Mouse (Mus musculus) spleen, adult 2 months (tissue): ENCODE measurements around the gene Tpm1. TPM values are rescaled to one million over a fixed set of nuclear protein-coding genes. Genes with fewer than 3 reads are reported as not detected.
A peak's percentile ranks its signal among the peaks of the same experiment; 100 is the strongest.

Experiments
- DNase-seq, 2 experiments: peaks; one replicate each; pipeline versions ENCODE4 v3.0.0 to v3.0.0-alpha.2; 2012 to 2021; ENCODE audit warnings: low spot score in 2 of 2, low read depth in 1 of 2
- H3K27ac ChIP-seq: fragments of 200-500 bp; 2 replicates; pipeline ENCODE4 v1.5.1; 2012; ENCODE audit warnings: low read length, inconsistent platforms; ENCODE audit not compliant: insufficient read depth
- H3K27me3 ChIP-seq: fragments of 200-500 bp; 2 replicates; pipeline ENCODE4 v1.6.1; 2012; ENCODE audit warnings: mild to moderate bottlenecking, moderate library complexity, low read length, inconsistent platforms; ENCODE audit not compliant: control insufficient read depth, insufficient read depth
- H3K36me3 ChIP-seq: fragments of 200-500 bp; 2 replicates; pipeline ENCODE4 v1.6.1; 2012; ENCODE audit warnings: mild to moderate bottlenecking, low read length, inconsistent platforms; ENCODE audit not compliant: control insufficient read depth, insufficient read depth
- H3K4me1 ChIP-seq: fragments of 200-500 bp; 2 replicates; pipeline ENCODE4 v1.6.1; 2011; ENCODE audit warnings: inconsistent platforms; ENCODE audit not compliant: control insufficient read depth, insufficient read depth, insufficient read length
- H3K4me3 ChIP-seq: fragments of 200-500 bp; 2 replicates; pipeline ENCODE4 v1.5.1; 2011; ENCODE audit warnings: mild to moderate bottlenecking, inconsistent platforms; ENCODE audit not compliant: insufficient read depth, insufficient read length; ENCODE audit errors: extremely low read depth
- CTCF ChIP-seq: fragments of 200-500 bp; IDR thresholded peaks from 2 replicates; pipeline ENCODE4 v1.5.1; 2011; ENCODE audit warnings: mild to moderate bottlenecking, inconsistent platforms; ENCODE audit not compliant: insufficient read depth, insufficient read length, insufficient replicate concordance; ENCODE audit errors: extremely low read depth
- POLR2A ChIP-seq: fragments of 200-500 bp; IDR thresholded peaks from 2 replicates; pipeline ENCODE4 v1.6.1; 2011; ENCODE audit warnings: low read depth, low read length, inconsistent platforms
- WGBS: fragments of 180-500 bp; shearing (Covaris S2); methylation state at CpG from one replicate; pipeline ENCODE4 v1.1.7; 2018; 5-methylcytosine and 5-hydroxymethylcytosine counted together
- polyA plus RNA-seq: library from polyadenylated mRNA; depleted of rRNA; stranded (reverse); fragments of >200 nt; gene quantifications from 2 replicates; pipeline ENCODE4 v1.2.3, GENCODE M21; 2012; rRNA removed

Tpm1 gene
- 39.0 and 54.2 TPM in 2 replicates for polyA plus RNA-seq

- H3K36me3 ChIP-seq: no peaks in the 10 kb centered on the region
- peaks cover 14% of the 10 kb centered on the region for H3K4me1 ChIP-seq
- peak within 1 kb of the TSS; percentile 22; the same call in 1 of the 2 replicates for H3K27ac ChIP-seq
- H3K27me3 ChIP-seq: peaks cover 31% of the 10 kb centered on the region
- WGBS: 3% methylated on average over 49 of the region's 51 CpGs
- DNase-seq: peak in 1 of 2 experiments; percentile 21
- TF ChIP-seq CTCF (no peak), POLR2A (no peak)
- H3K4me3 ChIP-seq: peak within 1 kb of the TSS; percentile 50
Measured at GRCm38 (mm10) chr9:67049086-67049824, at the start of gene Tpm1. Gene Tpm1, minus strand, starts transcription at chr9:67049406.

GRCm38 (mm10) chr9:67094371-67094770 lies 45.2 kb upstream of the Tpm1 start:
- no peak overlapping the region for H3K27ac ChIP-seq
- no peaks in the 10 kb centered on the region for H3K36me3 ChIP-seq
- no peak for DNase-seq
- WGBS: 91% methylated on average over 2 of the region's 2 CpGs
- no peaks in the 10 kb centered on the region for H3K4me1 ChIP-seq
- no peak overlapping the region for H3K4me3 ChIP-seq
- TF ChIP-seq POLR2A (no peak), CTCF (no peak)
- no peaks in the 10 kb centered on the region for H3K27me3 ChIP-seq

- Histone ChIP-seq H3K27me3 (no peaks in the 10 kb centered on the region), H3K36me3 (no peaks in the 10 kb centered on the region), H3K4me1 (no peaks in the 10 kb centered on the region), H3K4me3 (no peak overlapping the region), H3K27ac (no peak overlapping the region)
- TF ChIP-seq POLR2A: no peak
- TF ChIP-seq CTCF: no peak
- no peak for DNase-seq
- 92% methylated on average over 4 of the region's 4 CpGs for WGBS
Measured at GRCm38 (mm10) chr9:67092210-67092609, 43.0 kb upstream of the Tpm1 start.

GRCm38 (mm10) chr9:67091598-67091997 lies 42.4 kb upstream of the Tpm1 start:
- no peaks in the 10 kb centered on the region for H3K27me3 ChIP-seq
- H3K36me3 ChIP-seq: no peaks in the 10 kb centered on the region
- H3K27ac ChIP-seq: no peak overlapping the region
- 71% methylated on average over 7 of the region's 7 CpGs for WGBS
- no peak for TF ChIP-seq CTCF
- TF ChIP-seq POLR2A: no peak
- H3K4me3 ChIP-seq: no peak overlapping the region
- DNase-seq: no peak
- H3K4me1 ChIP-seq: no peaks in the 10 kb centered on the region

GRCm38 (mm10) chr9:67091151-67091550 lies 41.9 kb upstream of the Tpm1 start:
- Histone ChIP-seq H3K4me1 (no peaks in the 10 kb centered on the region), H3K4me3 (no peak overlapping the region), H3K27ac (no peak overlapping the region), H3K27me3 (no peaks in the 10 kb centered on the region), H3K36me3 (no peaks in the 10 kb centered on the region)
- TF ChIP-seq POLR2A: no peak
- no peak for TF ChIP-seq CTCF
- no peak for DNase-seq
- WGBS: 97% methylated on average over 11 of the region's 11 CpGs

- 78% methylated on average over 1 of the region's 1 CpGs for WGBS
- Histone ChIP-seq H3K27me3 (no peaks in the 10 kb centered on the region), H3K4me1 (no peaks in the 10 kb centered on the region), H3K36me3 (no peaks in the 10 kb centered on the region), H3K27ac (no peak overlapping the region), H3K4me3 (no peak overlapping the region)
- no peak for TF ChIP-seq CTCF
- no peak for TF ChIP-seq POLR2A
- DNase-seq: no peak
Measured at GRCm38 (mm10) chr9:67090633-67091045, 41.4 kb upstream of the Tpm1 start.

GRCm38 (mm10) chr9:67089167-67089566 lies 40.0 kb upstream of the Tpm1 start:
- Histone ChIP-seq H3K4me1 (no peaks in the 10 kb centered on the region), H3K36me3 (no peaks in the 10 kb centered on the region), H3K27ac (no peak overlapping the region), H3K4me3 (no peak overlapping the region), H3K27me3 (no peaks in the 10 kb centered on the region)
- WGBS: 79% methylated on average over 5 of the region's 5 CpGs
- no peak for TF ChIP-seq POLR2A
- no peak for TF ChIP-seq CTCF
- DNase-seq: no peak
